Mouse (Mus musculus) small intestine, adult 2 months (tissue): ENCODE results near the gene Sync.

Source experiments
- CTCF ChIP-seq: fragments of 200-500 bp; IDR thresholded peaks from 2 replicates; pipeline ENCODE4 v1.5.1; 2012; ENCODE audit warnings: low read depth, mild to moderate bottlenecking, control low read depth, inconsistent platforms, low read length, moderate library complexity, mixed read lengths; ENCODE audit not compliant: insufficient replicate concordance, insufficient read length; ENCODE audit errors: extremely low read depth
- POLR2A ChIP-seq: fragments of 200-500 bp; IDR thresholded peaks from 2 replicates; pipeline ENCODE4 v1.6.1; 2012; ENCODE audit warnings: low read depth, mild to moderate bottlenecking, control low read depth, inconsistent platforms, low read length, moderate library complexity

GRCm38 (mm10) chr4:129241898-129242297, 45.5 kb upstream of the Sync start:
- TF ChIP-seq POLR2A (no peak), CTCF (no peak)
